Mouse (Mus musculus) midbrain, embryonic 14.5 days (tissue): ENCODE results near the gene Hormad1. TPM values are rescaled to one million over a fixed set of nuclear protein-coding genes. Genes with fewer than 3 reads are reported as not detected.

Source experiments
- ATAC-seq: fragments of 200-750 bp; cut with Nextera tagmentation; 2 replicates; pipeline ENCODE4 v1.8.0; 2017; ENCODE audit warnings: moderate number of reproducible peaks, moderate library complexity; ENCODE audit not compliant: low FRiP score, low TSS enrichment
- DNase-seq: peaks from one replicate; pipeline ENCODE4 v3.0.0-alpha.2; 2015
- H3K27ac ChIP-seq: fragments of 300-500 bp; sonication (generic); replicated peaks from 2 replicates; pipeline ENCODE4 v1.5.1; 2014; ENCODE audit warnings: mild to moderate bottlenecking, low read depth, low read length, moderate library complexity
- H3K27me3 ChIP-seq: fragments of 300-500 bp; sonication (generic); 2 replicates; pipeline ENCODE4 v1.6.1; 2014; ENCODE audit warnings: low read length, control low read depth, mixed read lengths; ENCODE audit not compliant: control insufficient read depth, insufficient read depth
- H3K36me3 ChIP-seq: fragments of 300-500 bp; sonication (generic); 2 replicates; pipeline ENCODE4 v1.6.1; 2014; ENCODE audit warnings: low read length, control low read depth; ENCODE audit not compliant: control insufficient read depth, insufficient read depth
- H3K4me1 ChIP-seq: fragments of 300-500 bp; sonication (generic); 2 replicates; pipeline ENCODE4 v1.6.1; 2014; ENCODE audit warnings: mild to moderate bottlenecking, antibody characterized with exemption, low read length, control low read depth; ENCODE audit not compliant: control insufficient read depth, insufficient read depth
- H3K4me2 ChIP-seq: fragments of 300-500 bp; sonication (generic); 2 replicates; pipeline ENCODE4 v1.6.1; 2014; ENCODE audit warnings: mild to moderate bottlenecking, low read length, moderate library complexity
- H3K4me3 ChIP-seq: fragments of 300-500 bp; sonication (generic); replicated peaks from 2 replicates; pipeline ENCODE4 v1.5.1; 2014; ENCODE audit warnings: low read depth, low read length
- H3K9ac ChIP-seq: fragments of 300-500 bp; sonication (generic); replicated peaks from 2 replicates; pipeline ENCODE4 v1.6.1; 2014; ENCODE audit warnings: mild to moderate bottlenecking, low read length, moderate library complexity
- H3K9me3 ChIP-seq: fragments of 300-500 bp; sonication (generic); 2 replicates; pipeline ENCODE4 v1.6.1; 2016; ENCODE audit warnings: low read length, control low read depth, mixed read lengths; ENCODE audit not compliant: control insufficient read depth
- WGBS: fragments of 180-500 bp; shearing (Covaris S2); extraction: QIAGEN DNeasy Blood & Tissue Kit; methylation state at CpG from one replicate; pipeline ENCODE4 v1.1.7; 2014; 5-methylcytosine and 5-hydroxymethylcytosine counted together
- polyA plus RNA-seq: library from polyadenylated mRNA; unstranded; fragments of >200 nt; fragmentation: Nextera tagmentation; extraction: Ambion mirVana; gene quantifications from 2 replicates; pipeline ENCODE4 v1.2.1, GENCODE M21; 2014

The Hormad1 gene
- not detected in 2 replicates for polyA plus RNA-seq

GRCm38 (mm10) chr3:95559437-95559836 lies at the start of gene Hormad1:
Gene Hormad1, plus strand, starts transcription at chr3:95559677.
- Histone ChIP-seq H3K27me3 (no peaks in the 10 kb centered on the region), H3K4me3 (no peak within 1 kb of the TSS), H3K4me2 (no peak within 1 kb of the TSS), H3K9me3 (no peaks in the 10 kb centered on the region), H3K27ac (no peak within 1 kb of the TSS), H3K36me3 (no peaks in the 10 kb centered on the region), H3K9ac (no peak within 1 kb of the TSS), H3K4me1 (no peaks in the 10 kb centered on the region)
- ATAC-seq (no peak), DNase-seq (no peak)
- WGBS = 92% methylated on average over 27 of the region's 27 CpGs

GRCm38 (mm10) chr3:95511611-95512180 lies 47.8 kb upstream of the Hormad1 start:
- no peak for ATAC-seq
- peaks cover 6% of the 10 kb centered on the region; the same call in 1 of the 2 replicates for H3K36me3 ChIP-seq
- no peak overlapping the region for H3K4me2 ChIP-seq
- H3K4me3 ChIP-seq = no peak overlapping the region
- 69% methylated on average over 9 of the region's 9 CpGs for WGBS
- no peaks in the 10 kb centered on the region for H3K9me3 ChIP-seq
- no peaks in the 10 kb centered on the region for H3K27me3 ChIP-seq
- no peak overlapping the region for H3K9ac ChIP-seq
- no peak for DNase-seq
- H3K4me1 ChIP-seq = no peaks in the 10 kb centered on the region
- no peak overlapping the region for H3K27ac ChIP-seq

GRCm38 (mm10) chr3:95516614-95517041 lies 42.8 kb upstream of the Hormad1 start:
- Histone ChIP-seq H3K27me3 (no peaks in the 10 kb centered on the region), H3K9ac (no peak overlapping the region), H3K9me3 (no peaks in the 10 kb centered on the region), H3K4me2 (no peak overlapping the region), H3K4me3 (no peak overlapping the region), H3K27ac (no peak overlapping the region), H3K36me3 (no peaks in the 10 kb centered on the region), H3K4me1 (no peaks in the 10 kb centered on the region)
- 93% methylated on average over 3 of the region's 3 CpGs for WGBS
- DNase-seq (no peak), ATAC-seq (no peak)

- no peaks in the 10 kb centered on the region for H3K4me1 ChIP-seq
- no peak overlapping the region for H3K9ac ChIP-seq
- no peak overlapping the region for H3K4me3 ChIP-seq
- no peaks in the 10 kb centered on the region for H3K9me3 ChIP-seq
- H3K36me3 ChIP-seq = no peaks in the 10 kb centered on the region
- no peaks in the 10 kb centered on the region for H3K27me3 ChIP-seq
- DNase-seq (peak; percentile 89), ATAC-seq (peak; percentile 20; the same call in 1 of the 2 replicates)
- no peak overlapping the region for H3K4me2 ChIP-seq
- WGBS = 32% methylated on average over 10 of the region's 10 CpGs
- H3K27ac ChIP-seq = no peak overlapping the region
These were observed 42.0 kb upstream of the Hormad1 start for GRCm38 (mm10) chr3:95517493-95517898.

GRCm38 (mm10) chr3:95518891-95519290 lies 40.6 kb upstream of the Hormad1 start:
- H3K9me3 ChIP-seq = no peaks in the 10 kb centered on the region
- H3K4me1 ChIP-seq = no peaks in the 10 kb centered on the region
- no peak overlapping the region for H3K27ac ChIP-seq
- no peak overlapping the region for H3K4me2 ChIP-seq
- no peak overlapping the region for H3K9ac ChIP-seq
- H3K36me3 ChIP-seq = no peaks in the 10 kb centered on the region
- H3K4me3 ChIP-seq = no peak overlapping the region
- 83% methylated on average over 7 of the region's 7 CpGs for WGBS
- no peaks in the 10 kb centered on the region for H3K27me3 ChIP-seq
- no peak for ATAC-seq
- no peak for DNase-seq

- no peaks in the 10 kb centered on the region for H3K27me3 ChIP-seq
- H3K4me3 ChIP-seq = no peak overlapping the region
- no peak overlapping the region for H3K9ac ChIP-seq
- no peak for ATAC-seq
- H3K36me3 ChIP-seq = no peaks in the 10 kb centered on the region
- WGBS = 83% methylated on average over 2 of the region's 2 CpGs
- DNase-seq = no peak
- H3K27ac ChIP-seq = no peak overlapping the region
- H3K4me2 ChIP-seq = no peak overlapping the region
- no peaks in the 10 kb centered on the region for H3K4me1 ChIP-seq
- H3K9me3 ChIP-seq = no peaks in the 10 kb centered on the region
These were observed 40.2 kb upstream of the Hormad1 start for GRCm38 (mm10) chr3:95519315-95519714.

GRCm38 (mm10) chr3:95520100-95520499 lies 39.4 kb upstream of the Hormad1 start:
- ATAC-seq (no peak), DNase-seq (no peak)
- no peaks in the 10 kb centered on the region for H3K9me3 ChIP-seq
- 85% methylated on average over 3 of the region's 3 CpGs for WGBS
- no peak overlapping the region for H3K9ac ChIP-seq
- no peak overlapping the region for H3K27ac ChIP-seq
- H3K4me1 ChIP-seq = no peaks in the 10 kb centered on the region
- H3K27me3 ChIP-seq = no peaks in the 10 kb centered on the region
- no peak overlapping the region for H3K4me3 ChIP-seq
- H3K36me3 ChIP-seq = no peaks in the 10 kb centered on the region
- no peak overlapping the region for H3K4me2 ChIP-seq

- Histone ChIP-seq H3K9ac (no peak overlapping the region), H3K4me2 (no peak overlapping the region), H3K27ac (no peak overlapping the region), H3K9me3 (no peaks in the 10 kb centered on the region), H3K4me1 (no peaks in the 10 kb centered on the region), H3K27me3 (no peaks in the 10 kb centered on the region), H3K36me3 (no peaks in the 10 kb centered on the region), H3K4me3 (no peak overlapping the region)
- DNase-seq (no peak), ATAC-seq (no peak)
- WGBS = 89% methylated on average over 10 of the region's 10 CpGs
These were observed 38.3 kb upstream of the Hormad1 start for GRCm38 (mm10) chr3:95521168-95521567.

GRCm38 (mm10) chr3:95523662-95524061 lies 35.8 kb upstream of the Hormad1 start:
- WGBS = 91% methylated on average over 3 of the region's 3 CpGs
- H3K36me3 ChIP-seq = no peaks in the 10 kb centered on the region
- no peak overlapping the region for H3K4me2 ChIP-seq
- DNase-seq (no peak), ATAC-seq (no peak)
- H3K4me3 ChIP-seq = no peak overlapping the region
- H3K4me1 ChIP-seq = no peaks in the 10 kb centered on the region
- H3K27me3 ChIP-seq = no peaks in the 10 kb centered on the region
- no peaks in the 10 kb centered on the region for H3K9me3 ChIP-seq
- no peak overlapping the region for H3K9ac ChIP-seq
- H3K27ac ChIP-seq = no peak overlapping the region
